Mouse (Mus musculus) lung, embryonic 15.5 days (tissue): ENCODE results near the gene Bbs7. TPM values are rescaled to one million over a fixed set of nuclear protein-coding genes. Genes with fewer than 3 reads are reported as not detected.
"Not testable (repeated sequence)": the region's sequence is repeated elsewhere in the genome, so short reads cannot be mapped to it uniquely, and the experiment has no call there.

ENCODE experiments used
- ATAC-seq: fragments of 200-750 bp; cut with Nextera tagmentation; 2 replicates; pipeline ENCODE4 v1.8.0; 2017; ENCODE audit warnings: moderate number of reproducible peaks, borderline replicate concordance; ENCODE audit not compliant: low FRiP score, low TSS enrichment; ENCODE audit errors: extremely low read depth
- H3K27ac ChIP-seq: fragments of 300-500 bp; sonication (generic); 2 replicates; pipeline ENCODE4 v1.5.1; 2015; ENCODE audit warnings: moderate library complexity, mild to moderate bottlenecking, inconsistent platforms
- H3K27me3 ChIP-seq: fragments of 300-500 bp; sonication (generic); 2 replicates; pipeline ENCODE4 v1.6.1; 2015; ENCODE audit warnings: inconsistent platforms
- H3K36me3 ChIP-seq: fragments of 300-500 bp; sonication (generic); 2 replicates; pipeline ENCODE4 v1.6.1; 2015; ENCODE audit warnings: inconsistent platforms
- H3K4me1 ChIP-seq: fragments of 300-500 bp; sonication (generic); 2 replicates; pipeline ENCODE4 v1.6.1; 2015; ENCODE audit warnings: inconsistent platforms
- H3K4me2 ChIP-seq: fragments of 300-500 bp; sonication (generic); 2 replicates; pipeline ENCODE4 v1.6.1; 2015; ENCODE audit warnings: inconsistent platforms, mild to moderate bottlenecking, moderate library complexity
- H3K4me3 ChIP-seq: fragments of 300-500 bp; sonication (generic); 2 replicates; pipeline ENCODE4 v1.5.1; 2015; ENCODE audit warnings: mild to moderate bottlenecking, inconsistent platforms
- H3K9ac ChIP-seq: fragments of 300-500 bp; sonication (generic); 2 replicates; pipeline ENCODE4 v1.6.1; 2015; ENCODE audit warnings: inconsistent platforms
- H3K9me3 ChIP-seq: fragments of 300-500 bp; sonication (generic); 2 replicates; pipeline ENCODE4 v1.6.1; 2016; ENCODE audit warnings: inconsistent platforms
- WGBS: fragments of 180-500 bp; shearing (Covaris S2); methylation state at CpG from one replicate; pipeline ENCODE4 v1.1.7; 2015; 5-methylcytosine and 5-hydroxymethylcytosine counted together
- polyA plus RNA-seq: library from polyadenylated mRNA; unstranded; fragments of >200 nt; fragmentation: Nextera tagmentation; extraction: Ambion mirVana; gene quantifications from 2 replicates; pipeline ENCODE4 v1.2.1, GENCODE M21; 2015

Bbs7 gene
- polyA plus RNA-seq: 17.5 and 17.6 TPM in 2 replicates

DNA sequence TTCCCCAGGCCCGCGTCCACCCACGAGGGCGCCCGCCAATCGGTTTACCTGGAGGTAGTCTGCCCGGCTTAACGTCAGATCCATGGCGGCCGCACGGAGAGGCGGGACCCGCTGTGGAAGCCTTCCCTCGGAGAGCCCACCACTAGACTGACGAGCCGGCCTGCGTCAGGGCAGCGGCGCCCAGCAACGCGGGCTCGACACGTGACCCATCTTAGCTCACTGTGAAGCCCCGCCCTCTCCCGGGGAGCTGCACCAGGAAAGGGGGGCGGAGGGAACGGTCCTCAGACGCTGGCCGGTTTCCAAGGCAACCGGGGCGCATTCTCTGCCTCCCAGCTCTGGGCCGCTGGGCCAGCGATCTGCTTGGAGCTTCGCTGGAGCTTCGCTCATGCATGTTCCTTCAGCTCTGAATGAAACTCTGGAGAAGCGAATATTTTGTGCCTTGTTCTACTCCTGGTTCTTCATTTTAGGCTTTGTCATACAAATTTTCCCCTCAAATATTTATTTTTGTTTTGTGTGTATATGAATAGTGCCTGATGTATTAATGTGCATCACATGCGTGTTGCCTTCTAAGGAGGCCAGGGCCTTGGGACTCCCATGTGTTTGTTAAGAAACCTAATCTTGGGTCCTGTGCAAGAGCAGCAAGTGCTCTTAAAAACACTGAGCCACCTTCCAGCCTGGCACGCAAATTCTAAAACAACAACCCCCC, at the start of gene Bbs7:
TSS of gene Bbs7 (minus strand) at position 276 of the 706 bp plus-strand sequence.
- peak within 1 kb of the TSS; percentile 56 for H3K9ac ChIP-seq
- H3K36me3 ChIP-seq: no peaks in the 10 kb centered on the region
- WGBS: 3% methylated on average over 38 of the region's 38 CpGs
- ATAC-seq: peak; percentile 100
- H3K9me3 ChIP-seq: no peaks in the 10 kb centered on the region
- no peaks in the 10 kb centered on the region for H3K27me3 ChIP-seq
- H3K27ac ChIP-seq: peak within 1 kb of the TSS; percentile 43
- H3K4me3 ChIP-seq: peak within 1 kb of the TSS; percentile 62
- peaks cover 5% of the 10 kb centered on the region; the same call in 1 of the 2 replicates for H3K4me1 ChIP-seq
- peak within 1 kb of the TSS; percentile 65 for H3K4me2 ChIP-seq

DNA sequence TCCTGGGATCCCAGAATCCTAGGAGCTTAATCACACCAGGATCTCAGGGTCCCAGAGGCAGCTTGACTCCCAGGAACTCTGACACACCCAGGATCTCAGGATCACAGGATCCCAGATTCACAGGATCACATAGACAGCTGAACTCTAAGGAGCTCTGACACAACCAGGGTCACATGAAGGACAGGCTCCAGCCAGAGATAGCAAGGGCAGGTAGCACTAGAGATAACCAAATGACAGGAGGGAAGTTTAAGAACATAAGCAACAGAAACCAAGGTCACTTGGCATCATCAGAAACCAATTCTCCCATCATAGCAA, 31.9 kb upstream of the Bbs7 start:
- H3K9me3 ChIP-seq, H3K36me3 ChIP-seq, ATAC-seq, H3K4me2 ChIP-seq, H3K4me3 ChIP-seq, H3K9ac ChIP-seq, H3K27me3 ChIP-seq, H3K27ac ChIP-seq, H3K4me1 ChIP-seq: not testable (repeated sequence)

DNA sequence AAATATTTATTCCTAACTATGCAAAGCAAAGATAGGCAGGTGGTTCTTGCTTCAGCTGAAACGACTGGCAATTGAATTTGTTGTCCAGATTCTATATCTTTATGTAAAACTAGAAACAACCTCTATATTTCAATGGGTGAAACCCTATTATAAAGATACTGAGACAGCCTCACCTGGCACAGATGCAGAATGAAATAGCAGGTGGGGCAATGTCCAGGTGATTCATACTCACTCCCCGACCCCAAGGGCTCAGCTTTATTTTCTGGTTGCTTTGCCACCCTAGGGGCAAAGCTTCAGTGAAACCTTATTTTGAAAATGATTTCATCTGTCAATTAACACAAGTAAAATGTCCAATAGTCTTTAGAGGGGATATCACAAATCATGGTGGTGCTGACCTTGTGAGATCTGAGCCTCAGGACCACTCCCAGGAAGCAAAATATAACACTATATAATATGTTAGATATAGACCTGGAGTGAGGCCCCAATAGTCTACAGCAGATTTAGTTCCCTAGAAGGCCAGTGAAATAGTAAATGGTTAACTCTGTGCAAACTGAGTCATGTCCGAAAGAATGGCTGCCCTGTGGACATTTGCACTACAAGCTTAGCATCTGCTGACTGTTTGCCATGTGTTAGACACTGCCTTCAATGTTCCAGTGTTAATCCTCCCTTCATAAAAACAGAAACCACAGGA, 31.4 kb upstream of the Bbs7 start:
- WGBS: 63% methylated on average over 3 of the region's 3 CpGs
- no peak for ATAC-seq
- Histone ChIP-seq H3K4me3 (no peak overlapping the region), H3K27ac (no peak overlapping the region), H3K4me1 (no peaks in the 10 kb centered on the region), H3K27me3 (no peaks in the 10 kb centered on the region), H3K9me3 (no peaks in the 10 kb centered on the region), H3K4me2 (no peak overlapping the region), H3K9ac (no peak overlapping the region), H3K36me3 (no peaks in the 10 kb centered on the region)

DNA sequence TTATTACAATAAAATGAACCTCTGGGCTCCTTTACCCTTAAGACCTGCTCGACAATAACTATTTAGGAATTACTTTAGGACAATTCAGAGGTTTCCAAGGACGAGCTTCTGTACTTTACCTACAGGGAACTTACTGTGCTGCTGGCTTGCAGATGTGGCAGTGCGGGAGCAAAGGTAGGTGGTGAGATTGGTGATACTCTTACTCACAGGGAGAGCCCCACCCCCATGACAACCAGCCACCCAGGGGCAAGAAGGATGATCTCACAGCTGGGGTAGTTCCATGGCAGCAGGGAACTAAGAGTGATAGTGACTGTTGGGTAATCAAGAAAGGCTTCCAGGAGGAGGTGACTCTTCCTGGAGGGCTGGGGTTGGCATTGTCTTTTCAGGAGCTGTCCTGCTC, 30.1 kb upstream of the Bbs7 start:
- H3K27me3 ChIP-seq: no peaks in the 10 kb centered on the region
- no peaks in the 10 kb centered on the region for H3K4me1 ChIP-seq
- no peak overlapping the region for H3K4me2 ChIP-seq
- WGBS: 76% methylated on average over 3 of the region's 3 CpGs
- no peak overlapping the region for H3K4me3 ChIP-seq
- H3K9ac ChIP-seq: no peak overlapping the region
- H3K27ac ChIP-seq: no peak overlapping the region
- H3K9me3 ChIP-seq: no peaks in the 10 kb centered on the region
- H3K36me3 ChIP-seq: no peaks in the 10 kb centered on the region
- ATAC-seq: no peak

DNA sequence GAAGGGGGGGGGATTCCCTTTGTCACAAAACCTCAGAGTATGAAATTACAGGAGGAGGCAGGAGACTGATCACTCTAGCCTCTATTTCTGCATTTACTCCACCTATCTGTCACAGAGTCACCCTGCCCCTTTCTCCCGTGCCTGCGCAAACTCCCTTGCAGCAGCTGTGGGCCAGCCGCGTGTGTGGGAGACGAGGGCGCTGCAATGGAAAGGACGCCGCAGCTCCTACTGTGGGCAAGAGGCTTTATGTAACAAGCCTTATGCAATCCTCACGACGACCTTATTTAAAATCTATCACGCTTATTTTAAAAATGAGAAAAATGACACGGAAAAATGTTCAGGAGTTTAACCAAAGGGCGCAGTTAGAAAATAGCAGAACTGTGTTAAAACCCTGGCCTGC, 29.5 kb upstream of the Bbs7 start:
- ATAC-seq: no peak
- no peaks in the 10 kb centered on the region for H3K4me1 ChIP-seq
- H3K27ac ChIP-seq: no peak overlapping the region
- WGBS: 60% methylated on average over 13 of the region's 13 CpGs
- H3K36me3 ChIP-seq: no peaks in the 10 kb centered on the region
- no peaks in the 10 kb centered on the region for H3K9me3 ChIP-seq
- no peak overlapping the region for H3K9ac ChIP-seq
- no peaks in the 10 kb centered on the region for H3K27me3 ChIP-seq
- H3K4me3 ChIP-seq: no peak overlapping the region
- no peak overlapping the region for H3K4me2 ChIP-seq

DNA sequence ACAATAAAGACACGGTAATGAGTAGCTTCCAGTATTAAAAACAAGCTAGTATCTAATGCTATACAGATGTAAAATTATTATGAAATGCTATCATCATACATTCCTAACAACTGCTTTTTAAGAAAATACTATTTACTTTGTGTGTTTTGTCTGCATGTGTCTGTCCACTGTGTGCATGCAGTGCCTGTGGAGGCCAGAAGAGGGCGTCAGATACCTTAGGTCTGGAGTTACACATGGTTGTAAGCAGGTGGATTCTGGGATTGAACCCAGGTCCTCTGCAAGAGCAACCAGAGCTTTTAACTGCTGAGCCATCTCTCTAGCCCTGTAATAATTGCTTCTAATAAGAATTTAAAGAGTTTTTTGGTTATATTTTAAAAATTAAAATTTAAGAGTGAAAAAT, 27.5 kb upstream of the Bbs7 start:
- Histone ChIP-seq H3K27ac (no peak overlapping the region), H3K4me1 (no peaks in the 10 kb centered on the region), H3K9me3 (no peaks in the 10 kb centered on the region), H3K9ac (no peak overlapping the region), H3K4me2 (no peak overlapping the region), H3K36me3 (no peaks in the 10 kb centered on the region), H3K27me3 (no peaks in the 10 kb centered on the region), H3K4me3 (no peak overlapping the region)
- 58% methylated on average over 2 of the region's 2 CpGs for WGBS
- no peak for ATAC-seq

DNA sequence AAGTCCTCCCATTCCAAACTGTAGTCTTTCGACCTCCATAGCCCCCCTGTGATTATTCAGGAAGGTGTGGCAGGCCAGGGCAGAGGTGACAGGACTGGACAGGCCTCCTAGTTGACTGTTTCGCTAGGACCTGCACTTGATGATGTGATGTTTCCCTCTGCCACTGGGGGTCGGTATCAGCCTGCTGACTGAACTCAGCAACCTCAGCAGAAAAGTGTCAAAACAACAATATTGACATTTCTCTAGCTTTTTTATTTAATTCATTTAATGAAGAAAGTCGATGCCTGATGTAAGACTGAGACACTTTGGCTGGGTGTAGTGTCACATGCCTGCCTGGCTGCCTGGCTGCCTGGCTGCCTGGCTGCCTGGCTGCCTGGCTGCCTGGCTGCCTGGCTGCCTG, 22.2 kb upstream of the Bbs7 start:
- Histone ChIP-seq H3K9me3 (no peaks in the 10 kb centered on the region), H3K27me3 (no peaks in the 10 kb centered on the region), H3K9ac (no peak overlapping the region), H3K27ac (no peak overlapping the region), H3K4me3 (no peak overlapping the region), H3K36me3 (no peaks in the 10 kb centered on the region), H3K4me2 (no peak overlapping the region), H3K4me1 (no peaks in the 10 kb centered on the region)
- no peak for ATAC-seq
- WGBS: 13% methylated on average over 4 of the region's 4 CpGs

DNA sequence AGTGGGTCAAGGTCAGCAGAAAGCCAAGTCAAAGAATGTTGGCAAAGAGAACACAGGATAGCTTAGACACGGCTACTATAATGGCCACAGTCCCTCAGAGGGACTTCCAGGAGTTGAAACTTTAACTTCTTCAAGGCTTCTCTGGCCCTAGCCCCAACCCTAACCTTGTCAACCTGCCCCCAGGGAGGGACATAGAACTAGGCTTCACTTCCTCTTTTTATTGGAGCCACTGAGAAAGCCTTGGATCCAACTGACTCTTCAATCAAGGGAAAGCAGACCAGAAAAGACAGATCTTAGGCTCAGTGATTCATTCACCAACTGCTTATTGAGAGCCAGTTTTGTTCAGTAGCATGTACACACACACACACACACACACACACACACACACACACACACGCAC, 13.5 kb upstream of the Bbs7 start:
- Histone ChIP-seq H3K4me1 (no peaks in the 10 kb centered on the region), H3K27ac (no peak overlapping the region), H3K36me3 (no peaks in the 10 kb centered on the region), H3K9ac (no peak overlapping the region), H3K27me3 (no peaks in the 10 kb centered on the region), H3K4me3 (no peak overlapping the region), H3K4me2 (no peak overlapping the region), H3K9me3 (no peaks in the 10 kb centered on the region)
- ATAC-seq: no peak
- WGBS: 73% methylated on average over 2 of the region's 2 CpGs

DNA sequence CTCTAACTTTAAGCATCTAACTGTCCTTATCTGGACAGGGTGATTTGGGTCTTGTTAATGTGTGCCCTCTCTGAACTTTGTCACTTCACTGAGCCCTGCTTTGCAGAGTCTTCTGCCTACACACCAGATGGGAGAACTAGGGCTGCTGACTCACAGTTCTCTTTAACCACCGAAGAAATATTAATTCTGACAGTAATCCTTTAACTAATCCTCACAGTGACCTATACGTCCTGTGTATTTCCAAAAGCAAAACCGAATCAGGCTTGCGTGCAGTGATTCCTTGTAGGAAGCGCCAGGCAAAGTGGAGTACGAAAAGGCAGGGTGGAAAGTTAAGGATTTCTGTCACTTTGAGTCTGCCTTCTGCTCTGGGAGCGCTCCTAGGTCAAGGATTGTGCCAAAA, 4.9 kb upstream of the Bbs7 start:
- H3K36me3 ChIP-seq: no peaks in the 10 kb centered on the region
- H3K4me2 ChIP-seq: no peak overlapping the region
- H3K27ac ChIP-seq: no peak overlapping the region
- H3K9me3 ChIP-seq: no peaks in the 10 kb centered on the region
- WGBS: 68% methylated on average over 7 of the region's 7 CpGs
- no peak for ATAC-seq
- no peaks in the 10 kb centered on the region for H3K4me1 ChIP-seq
- H3K27me3 ChIP-seq: no peaks in the 10 kb centered on the region
- H3K9ac ChIP-seq: no peak overlapping the region
- no peak overlapping the region for H3K4me3 ChIP-seq

DNA sequence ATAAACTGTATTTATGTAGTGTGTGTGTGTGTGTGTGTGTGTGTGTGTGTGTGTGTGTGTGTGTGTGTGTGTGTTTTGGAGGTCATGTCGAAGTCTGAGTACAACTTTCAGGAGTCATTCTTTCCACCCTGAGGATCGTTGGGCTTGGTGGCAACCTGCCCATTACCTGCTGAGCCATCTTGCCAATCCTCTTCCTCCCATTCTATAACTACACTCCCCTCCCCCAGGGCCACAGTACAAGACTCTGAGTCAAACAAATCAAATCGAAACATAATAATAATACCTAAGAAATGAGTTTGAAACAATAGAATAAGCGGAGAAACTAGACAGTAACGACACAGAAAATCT, 605 bp upstream of the Bbs7 start:
- H3K9ac ChIP-seq: no peak overlapping the region
- ATAC-seq: no peak

DNA sequence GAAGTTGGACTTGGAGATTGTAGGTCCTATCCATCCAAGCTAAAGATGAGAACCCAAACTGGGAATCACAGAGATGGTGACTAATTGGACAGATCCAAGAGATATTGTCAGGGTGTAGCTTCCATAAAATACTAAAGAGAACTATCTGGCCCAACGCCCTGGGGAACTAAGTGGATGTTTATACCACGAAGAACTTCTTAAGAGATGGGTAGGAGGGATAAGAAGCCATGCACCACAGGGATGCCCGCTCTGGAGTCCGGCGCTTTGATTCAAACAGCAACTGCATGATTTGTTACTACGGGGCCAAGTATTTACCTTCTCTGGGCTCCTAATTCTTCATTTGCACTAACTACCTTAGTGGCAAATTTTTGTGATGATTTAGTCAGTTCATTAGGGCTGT, 590 bp downstream of the Bbs7 start:
- ATAC-seq: peak; percentile 14; the same call in 1 of the 2 replicates
- Histone ChIP-seq H3K36me3 (no peaks in the 10 kb centered on the region), H3K27ac (peak overlapping the region; percentile 43), H3K4me2 (peak overlapping the region; percentile 65), H3K27me3 (no peaks in the 10 kb centered on the region), H3K4me1 (peaks cover 5% of the 10 kb centered on the region; the same call in 1 of the 2 replicates), H3K9ac (peak overlapping the region; percentile 56), H3K9me3 (no peaks in the 10 kb centered on the region), H3K4me3 (peak overlapping the region; percentile 62)
- 5% methylated on average over 6 of the region's 6 CpGs for WGBS

More for the DNA sequence above, 605 bp upstream of the Bbs7 start:
- H3K9me3 ChIP-seq: no peaks in the 10 kb centered on the region
- no peak overlapping the region for H3K4me3 ChIP-seq
- no peak overlapping the region for H3K27ac ChIP-seq
- no peaks in the 10 kb centered on the region for H3K27me3 ChIP-seq
- peaks cover 5% of the 10 kb centered on the region; the same call in 1 of the 2 replicates for H3K4me1 ChIP-seq
- H3K36me3 ChIP-seq: no peaks in the 10 kb centered on the region
- 64% methylated on average over 5 of the region's 5 CpGs for WGBS
- H3K4me2 ChIP-seq: peak overlapping the region; percentile 65

DNA sequence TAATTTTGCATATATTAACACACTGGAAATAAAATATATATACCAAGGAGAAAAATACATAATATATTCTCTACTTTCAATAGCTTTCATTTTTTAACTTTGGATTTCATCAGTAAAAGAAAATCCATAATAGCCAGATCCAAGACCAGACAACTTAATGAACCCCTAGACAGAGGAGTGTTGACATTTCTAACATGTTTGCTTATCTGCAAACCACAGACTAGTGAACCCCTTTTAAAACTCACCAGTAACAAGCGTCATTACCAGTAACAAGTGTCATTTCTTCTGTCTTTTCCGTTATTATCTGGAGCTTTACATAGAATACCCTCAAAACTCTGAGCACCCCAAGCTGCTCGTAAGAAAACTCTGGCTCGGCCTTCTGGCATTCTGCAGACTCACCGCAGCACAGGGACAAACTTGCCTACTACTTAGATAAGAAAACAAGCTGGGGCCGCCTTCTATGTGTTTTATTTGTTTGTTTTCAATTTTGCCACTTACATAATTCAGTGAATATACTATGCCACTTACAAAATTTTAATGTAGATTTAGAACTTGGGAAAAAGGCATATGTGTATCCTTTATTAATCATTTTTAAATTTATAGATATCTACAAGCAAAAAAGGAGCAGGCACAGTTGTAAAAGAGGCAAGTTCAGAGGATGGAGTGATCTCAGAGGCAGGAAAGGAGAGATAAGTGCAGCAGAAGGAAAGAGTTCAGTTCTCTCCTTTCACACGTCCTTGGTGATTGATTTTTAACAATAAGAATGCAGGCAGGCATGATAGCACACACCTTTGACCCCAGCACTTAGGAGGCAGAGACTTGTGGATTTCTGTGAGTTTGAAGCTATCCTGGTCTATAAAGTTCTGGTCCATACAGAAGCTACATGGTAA, 7.1 kb downstream of the Bbs7 start:
- no peak for ATAC-seq
- no peak overlapping the region for H3K4me3 ChIP-seq
- H3K9ac ChIP-seq: no peak overlapping the region
- no peaks in the 10 kb centered on the region for H3K4me1 ChIP-seq
- no peaks in the 10 kb centered on the region for H3K36me3 ChIP-seq
- no peaks in the 10 kb centered on the region for H3K9me3 ChIP-seq
- no peak overlapping the region for H3K27ac ChIP-seq
- H3K4me2 ChIP-seq: no peak overlapping the region
- 73% methylated on average over 7 of the region's 7 CpGs for whole genome bisulfite sequencing
- H3K27me3 ChIP-seq: no peaks in the 10 kb centered on the region
